Mouse (Mus musculus): ENCODE measurements around the gene Ust. TPM values are rescaled to one million over a fixed set of nuclear protein-coding genes. Genes with fewer than 3 reads are reported as not detected.
A peak's percentile ranks its signal among the peaks of the same experiment; 100 is the strongest.

Ust gene
- polyA plus RNA-seq, 1 experiment from 2014 or later, result 4.6 TPM

DNA sequence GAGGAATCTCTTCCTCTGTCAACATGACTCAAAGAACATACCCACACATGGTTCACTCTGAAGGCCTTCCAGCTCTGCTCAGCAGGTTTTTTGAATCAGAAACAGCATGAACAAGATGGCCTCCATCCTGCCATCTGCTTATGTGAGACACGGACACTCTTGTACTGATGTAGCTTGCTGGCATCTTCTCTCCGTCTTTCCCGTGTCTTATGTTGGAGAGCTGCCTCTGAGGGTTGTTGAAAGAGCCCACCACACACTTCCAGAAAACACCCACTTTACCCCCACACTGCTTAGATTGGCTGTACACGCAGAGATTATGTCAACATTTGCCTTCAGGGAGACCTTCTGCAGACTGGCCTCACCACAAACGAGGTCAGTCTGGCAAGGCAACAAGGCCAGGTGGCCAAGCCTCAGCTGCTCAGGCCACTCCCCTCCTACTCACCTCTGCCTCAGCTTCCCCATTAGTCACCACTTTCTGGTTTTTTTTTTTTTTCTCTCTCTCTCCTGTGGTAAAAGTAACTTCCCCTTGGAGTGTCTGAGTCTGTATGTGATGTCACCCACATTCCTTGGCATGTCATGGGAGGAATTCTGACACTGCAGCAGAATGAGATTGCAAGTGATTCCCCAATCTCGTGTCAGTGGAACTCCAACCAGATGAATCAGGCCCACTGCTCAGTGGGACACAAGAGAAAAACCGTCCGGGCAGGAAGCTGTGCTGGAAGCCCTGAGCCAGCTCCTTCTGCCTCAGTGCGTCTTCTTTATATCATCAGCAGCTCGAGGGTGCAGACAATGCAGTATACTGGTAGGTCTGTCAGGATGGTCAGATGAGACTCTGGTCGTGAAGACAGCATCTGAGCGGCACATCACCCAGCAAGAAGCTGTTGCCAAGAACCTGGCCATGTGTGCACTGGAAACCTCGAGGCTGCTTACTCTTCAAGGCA is 19.4 kb downstream of the Ust start:
- H3K9ac ChIP-seq, result no peak overlapping the region
- no peaks in the 10 kb centered on the region for H3K27me3 ChIP-seq (replicated peaks)
- H3K4me3 ChIP-seq (replicated peaks), result no peak overlapping the region
- no peaks in the 10 kb centered on the region for H3K9me3 ChIP-seq
- H3K36me3 ChIP-seq, result no peaks in the 10 kb centered on the region
- no peak overlapping the region for H3K4me2 ChIP-seq
- no peaks in the 10 kb centered on the region; the same call in 1 of the 2 replicates for H3K4me1 ChIP-seq
- ATAC-seq (ENCODE audit: insufficient read depth, low FRiP score, low read depth), result no peak
- 69% methylated on average over 13 of the region's 13 CpGs for WGBS
- H3K27ac ChIP-seq, result no peak overlapping the region

DNA sequence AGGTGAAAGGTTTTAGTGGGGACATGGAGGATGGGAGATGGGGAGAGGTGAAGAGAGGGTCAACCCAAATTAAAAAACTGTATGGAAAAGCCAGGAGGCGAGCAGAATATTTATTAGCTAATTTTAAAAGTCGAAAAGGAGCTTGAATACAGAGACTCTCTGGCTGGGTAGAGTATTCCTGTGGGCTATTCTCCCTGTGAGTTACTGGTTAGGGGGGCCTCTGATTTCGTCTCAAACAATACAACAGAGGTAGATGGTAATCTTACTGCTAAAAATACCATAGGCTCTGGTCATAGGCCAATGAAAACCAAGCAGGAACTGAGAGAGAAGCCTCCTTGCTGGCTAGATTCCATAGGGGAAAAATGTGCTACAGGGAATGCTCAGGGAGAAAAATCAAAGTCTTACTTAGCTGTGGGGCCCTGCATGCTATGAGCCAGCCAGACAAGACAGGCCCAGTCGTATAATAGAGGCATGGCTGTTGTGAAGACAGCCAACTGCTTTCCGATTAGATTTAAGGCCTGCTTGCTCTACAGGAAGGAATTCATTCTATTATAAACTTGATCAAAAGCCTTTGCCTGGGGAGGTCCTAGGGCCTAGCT is 23.0 kb downstream of the Ust start:
- H3K4me2 ChIP-seq, result no peak overlapping the region
- H3K4me3 ChIP-seq (replicated peaks), result no peak overlapping the region
- no peak overlapping the region for H3K9ac ChIP-seq
- ATAC-seq (ENCODE audit: insufficient read depth, low FRiP score, low read depth), result no peak
- no peaks in the 10 kb centered on the region; the same call in 1 of the 2 replicates for H3K4me1 ChIP-seq
- no peaks in the 10 kb centered on the region for H3K9me3 ChIP-seq
- WGBS, result 36% methylated on average over 5 of the region's 5 CpGs
- H3K27ac ChIP-seq, result no peak overlapping the region
- no peaks in the 10 kb centered on the region for H3K36me3 ChIP-seq
- H3K27me3 ChIP-seq (replicated peaks), result no peaks in the 10 kb centered on the region

DNA sequence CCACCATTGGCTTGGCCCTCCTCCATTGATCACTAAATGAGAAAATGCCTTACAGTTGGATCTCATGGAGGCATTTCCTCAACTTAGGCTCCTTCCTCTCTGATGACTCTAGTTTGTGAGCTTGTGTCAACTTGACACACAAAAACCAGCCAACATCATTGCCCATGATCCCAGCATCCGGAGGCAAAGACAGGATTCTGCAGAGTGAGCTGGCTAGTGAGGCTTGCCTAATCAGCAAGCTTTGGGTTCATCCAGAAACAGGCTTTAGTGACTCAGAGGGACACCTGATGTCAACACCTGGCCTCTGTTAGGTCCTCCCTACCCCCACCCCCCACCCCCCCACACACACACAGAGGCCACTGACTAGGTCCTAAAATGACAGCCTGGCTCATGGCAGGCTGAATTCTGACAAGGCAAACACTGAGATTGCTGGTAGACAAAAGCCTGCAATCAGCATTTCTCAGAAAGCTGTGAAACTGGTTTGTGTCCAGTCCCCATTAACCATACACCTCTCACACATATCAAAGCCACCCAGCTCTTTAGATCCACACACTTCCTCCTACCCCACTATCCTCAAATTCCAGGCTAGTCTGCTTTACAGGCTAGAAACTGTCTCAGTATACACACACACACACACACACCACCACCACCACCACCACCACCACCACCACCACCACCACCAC is 26.6 kb downstream of the Ust start:
- H3K27ac ChIP-seq, result peak overlapping the region; percentile 31; the same call in 1 of the 2 replicates
- peak; percentile 82 for ATAC-seq (ENCODE audit: insufficient read depth, low FRiP score, low read depth)
- no peaks in the 10 kb centered on the region for H3K27me3 ChIP-seq (replicated peaks)
- H3K9ac ChIP-seq, result no peak overlapping the region
- no peak overlapping the region for H3K4me2 ChIP-seq
- no peak overlapping the region for H3K4me3 ChIP-seq (replicated peaks)
- H3K36me3 ChIP-seq, result no peaks in the 10 kb centered on the region
- no peaks in the 10 kb centered on the region; the same call in 1 of the 2 replicates for H3K4me1 ChIP-seq
- WGBS, result 77% methylated on average over 1 of the region's 1 CpGs
- no peaks in the 10 kb centered on the region for H3K9me3 ChIP-seq

DNA sequence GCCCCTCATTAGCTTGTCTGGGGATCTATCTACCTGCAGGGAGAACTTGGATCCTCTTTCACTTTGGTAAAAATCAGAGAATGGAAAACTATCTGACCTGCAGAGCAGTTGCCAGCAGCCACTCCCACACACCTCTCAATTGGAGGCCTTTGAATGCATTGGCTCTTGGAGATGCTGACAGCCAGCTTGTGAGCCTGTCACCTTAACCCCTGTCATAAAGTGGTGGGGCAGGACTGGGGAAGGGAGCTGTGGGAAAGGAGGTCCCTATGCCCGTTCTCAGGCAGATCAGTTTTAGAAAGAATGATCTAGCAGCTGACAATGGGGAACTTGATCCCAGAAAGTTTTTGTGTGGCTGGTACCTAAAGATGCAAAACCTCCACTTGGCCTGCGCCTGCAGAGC is 31.2 kb downstream of the Ust start:
- no peaks in the 10 kb centered on the region for H3K9me3 ChIP-seq
- H3K36me3 ChIP-seq, result no peaks in the 10 kb centered on the region
- no peak overlapping the region for H3K4me2 ChIP-seq
- H3K9ac ChIP-seq, result no peak overlapping the region
- no peak for ATAC-seq (ENCODE audit: insufficient read depth, low FRiP score, low read depth)
- no peak overlapping the region for H3K27ac ChIP-seq
- no peak overlapping the region for H3K4me3 ChIP-seq (replicated peaks)
- 74% methylated on average over 2 of the region's 2 CpGs for WGBS
- H3K4me1 ChIP-seq, result no peaks in the 10 kb centered on the region
- H3K27me3 ChIP-seq (replicated peaks), result no peaks in the 10 kb centered on the region

DNA sequence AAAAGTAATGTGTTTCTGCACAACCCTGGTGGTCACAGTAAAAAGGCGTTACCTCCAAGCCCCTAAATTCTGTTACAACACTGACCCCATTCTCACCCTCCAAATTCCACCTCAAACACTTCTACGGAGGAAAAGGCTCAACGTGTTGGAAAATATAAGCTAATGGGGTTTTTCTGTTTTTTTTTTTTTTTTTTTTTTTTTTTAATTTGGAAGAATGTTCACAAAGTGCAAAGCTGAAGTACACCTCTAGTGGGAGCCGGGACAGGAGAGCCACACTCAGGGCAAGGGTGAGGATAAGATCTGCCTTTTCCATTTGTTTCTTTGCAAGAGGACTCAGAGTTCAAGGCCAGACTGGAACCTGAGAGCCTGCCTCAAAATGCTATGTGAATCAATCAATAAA is 34.1 kb downstream of the Ust start:
- H3K27ac ChIP-seq, result no peak overlapping the region
- no peaks in the 10 kb centered on the region for H3K36me3 ChIP-seq
- no peak overlapping the region for H3K4me3 ChIP-seq (replicated peaks)
- WGBS, result 78% methylated on average over 4 of the region's 4 CpGs
- no peaks in the 10 kb centered on the region for H3K27me3 ChIP-seq (replicated peaks)
- no peak overlapping the region for H3K9ac ChIP-seq
- no peaks in the 10 kb centered on the region for H3K9me3 ChIP-seq
- no peaks in the 10 kb centered on the region for H3K4me1 ChIP-seq
- no peak for ATAC-seq (ENCODE audit: insufficient read depth, low FRiP score, low read depth)
- no peak overlapping the region for H3K4me2 ChIP-seq

DNA sequence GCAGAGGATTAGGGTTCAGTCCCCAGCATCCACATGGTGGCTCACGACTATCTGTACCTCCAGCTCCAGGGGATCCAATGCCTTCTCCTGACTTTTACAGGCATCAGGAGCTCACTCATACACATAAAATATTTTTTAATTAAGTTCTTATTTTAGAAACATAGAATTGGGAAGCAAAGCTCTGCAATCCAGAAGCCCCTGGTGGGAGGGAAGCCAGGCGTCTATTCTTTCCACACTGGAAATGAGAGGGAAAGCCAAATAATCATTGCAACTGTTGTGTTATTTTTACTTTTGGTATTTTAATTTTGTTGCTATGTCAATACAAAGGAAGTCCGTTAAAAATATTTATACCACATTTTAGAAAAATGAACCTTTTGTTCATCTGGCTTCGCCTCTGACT is 35.8 kb downstream of the Ust start:
- Histone ChIP-seq H3K9ac (no peak overlapping the region), H3K4me2 (no peak overlapping the region), H3K36me3 (no peaks in the 10 kb centered on the region), H3K27me3 (replicated peaks) (no peaks in the 10 kb centered on the region), H3K4me1 (no peaks in the 10 kb centered on the region), H3K9me3 (no peaks in the 10 kb centered on the region), H3K4me3 (replicated peaks) (no peak overlapping the region), H3K27ac (no peak overlapping the region)
- ATAC-seq (ENCODE audit: insufficient read depth, low FRiP score, low read depth), result no peak
- WGBS, result 85% methylated on average over 4 of the region's 4 CpGs

DNA sequence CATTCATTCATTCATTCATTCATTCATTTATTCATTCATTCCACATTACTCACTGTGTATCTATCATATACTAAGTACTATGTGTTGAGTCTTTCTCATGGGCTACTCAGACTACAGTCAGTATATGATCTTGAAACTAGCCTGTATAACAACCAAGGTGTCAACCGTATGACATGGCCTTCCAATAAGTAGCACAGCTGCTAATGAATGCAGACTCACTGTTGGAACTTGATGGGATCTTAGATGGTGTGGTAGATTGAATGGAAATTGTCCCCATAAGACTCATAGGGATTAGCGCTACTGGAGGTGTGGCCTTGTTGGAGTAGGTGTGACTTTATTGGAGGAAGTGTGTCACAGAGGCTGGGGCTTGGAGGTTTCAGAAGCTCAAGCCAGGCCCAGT is 38.8 kb downstream of the Ust start:
- no peak overlapping the region for H3K4me2 ChIP-seq
- WGBS, result 95% methylated on average over 2 of the region's 2 CpGs
- ATAC-seq (ENCODE audit: insufficient read depth, low FRiP score, low read depth), result no peak
- H3K36me3 ChIP-seq, result no peaks in the 10 kb centered on the region
- no peaks in the 10 kb centered on the region for H3K27me3 ChIP-seq (replicated peaks)
- no peaks in the 10 kb centered on the region for H3K9me3 ChIP-seq
- no peak overlapping the region for H3K4me3 ChIP-seq (replicated peaks)
- H3K27ac ChIP-seq, result no peak overlapping the region
- no peaks in the 10 kb centered on the region for H3K4me1 ChIP-seq
- no peak overlapping the region for H3K9ac ChIP-seq

DNA sequence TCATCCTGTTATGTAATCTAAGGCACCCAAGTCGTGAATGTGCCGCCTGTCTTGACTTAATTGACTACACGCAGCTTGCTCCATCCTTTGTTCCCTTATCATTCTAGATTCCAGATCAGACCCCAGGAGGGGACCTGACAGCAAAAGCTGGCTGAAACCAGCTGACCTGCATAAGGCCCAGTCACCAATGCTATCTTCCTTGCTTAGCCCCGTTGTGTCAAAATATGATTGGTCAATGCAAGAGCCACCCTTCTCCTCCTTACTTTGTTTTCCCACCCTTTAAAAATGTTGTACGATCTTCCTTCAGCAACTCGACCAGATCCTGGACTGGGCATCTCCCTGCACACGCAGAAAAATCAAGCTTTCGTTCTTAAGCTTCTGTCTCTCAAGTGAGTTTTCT is 40.7 kb downstream of the Ust start:
- H3K36me3 ChIP-seq, result no peaks in the 10 kb centered on the region
- no peaks in the 10 kb centered on the region for H3K27me3 ChIP-seq (replicated peaks)
- H3K4me3 ChIP-seq (replicated peaks), result no peak overlapping the region
- no peak overlapping the region for H3K27ac ChIP-seq
- no peak overlapping the region for H3K9ac ChIP-seq
- H3K4me1 ChIP-seq, result no peaks in the 10 kb centered on the region
- no peaks in the 10 kb centered on the region for H3K9me3 ChIP-seq
- H3K4me2 ChIP-seq, result no peak overlapping the region
- WGBS, result 77% methylated on average over 8 of the region's 8 CpGs
- ATAC-seq (ENCODE audit: insufficient read depth, low FRiP score, low read depth), result no peak

DNA sequence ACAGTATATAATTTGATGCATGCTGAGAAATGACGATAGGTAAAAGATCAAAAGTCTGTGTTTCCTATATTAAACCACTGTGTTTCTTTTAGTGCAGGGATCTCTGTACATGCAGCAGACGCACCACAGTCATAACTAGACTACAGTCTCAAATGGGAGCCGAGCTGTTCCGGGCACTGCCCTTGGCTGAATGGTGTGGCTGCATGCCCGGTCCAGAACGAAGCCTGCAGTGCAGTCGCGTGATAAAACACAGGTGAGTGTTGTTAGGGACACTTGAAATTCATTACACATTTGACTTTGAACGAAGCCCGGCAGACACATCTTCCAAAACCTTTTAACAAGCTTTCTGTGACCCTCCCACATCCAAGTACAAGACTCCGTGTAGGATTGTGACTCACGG is 46.6 kb downstream of the Ust start:
- H3K4me3 ChIP-seq (replicated peaks), result no peak overlapping the region
- no peaks in the 10 kb centered on the region for H3K9me3 ChIP-seq
- WGBS, result 77% methylated on average over 12 of the region's 12 CpGs
- no peak for ATAC-seq (ENCODE audit: insufficient read depth, low FRiP score, low read depth)
- no peaks in the 10 kb centered on the region for H3K4me1 ChIP-seq
- no peak overlapping the region for H3K27ac ChIP-seq
- H3K4me2 ChIP-seq, result no peak overlapping the region
- no peak overlapping the region for H3K9ac ChIP-seq
- H3K36me3 ChIP-seq, result no peaks in the 10 kb centered on the region
- H3K27me3 ChIP-seq (replicated peaks), result no peaks in the 10 kb centered on the region

DNA sequence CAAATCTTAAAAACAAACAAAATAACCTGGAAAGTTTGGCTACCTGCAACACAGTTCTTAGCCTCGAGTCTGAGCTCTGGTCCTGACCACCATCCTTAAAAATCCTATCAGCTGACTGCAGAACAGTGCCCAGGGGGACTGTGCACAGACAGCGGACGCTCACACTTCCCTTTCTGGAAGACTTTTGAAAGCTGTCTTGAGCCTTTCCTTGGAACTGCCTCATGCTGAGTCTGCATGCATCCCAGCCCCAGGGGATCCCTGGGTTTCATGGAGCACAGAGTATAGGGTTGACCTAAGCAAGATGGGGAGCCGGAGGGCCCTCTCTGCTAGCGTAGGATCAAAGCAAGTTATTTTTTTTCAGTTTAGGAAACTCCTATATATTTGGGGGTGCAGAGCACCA is 47.6 kb downstream of the Ust start:
- Histone ChIP-seq H3K9ac (no peak overlapping the region), H3K27ac (no peak overlapping the region), H3K36me3 (no peaks in the 10 kb centered on the region), H3K9me3 (no peaks in the 10 kb centered on the region), H3K4me2 (no peak overlapping the region), H3K4me3 (replicated peaks) (no peak overlapping the region), H3K4me1 (no peaks in the 10 kb centered on the region), H3K27me3 (replicated peaks) (no peaks in the 10 kb centered on the region)
- ATAC-seq (ENCODE audit: insufficient read depth, low FRiP score, low read depth), result no peak
- 76% methylated on average over 5 of the region's 5 CpGs for WGBS

DNA sequence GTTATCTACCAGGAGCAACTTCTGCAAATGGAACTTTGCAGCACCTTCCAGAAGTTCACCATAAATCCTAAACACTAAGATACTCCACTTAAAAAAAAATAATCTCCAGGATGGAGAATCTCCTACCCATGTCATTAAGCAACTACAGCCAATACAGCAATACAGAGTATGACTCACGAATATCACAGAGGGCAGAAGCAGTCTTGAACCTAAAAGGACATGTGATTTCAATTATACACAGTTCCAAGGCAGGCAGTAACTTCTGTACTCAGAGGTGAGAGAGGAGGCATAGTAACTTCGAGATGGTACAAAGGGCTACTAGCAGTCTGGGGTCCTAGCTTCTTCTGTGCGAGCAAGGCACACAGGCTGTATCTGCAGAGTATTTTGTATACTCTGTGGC is 49.1 kb downstream of the Ust start:
- Histone ChIP-seq H3K9ac (no peak overlapping the region), H3K27me3 (replicated peaks) (no peaks in the 10 kb centered on the region), H3K4me1 (no peaks in the 10 kb centered on the region), H3K4me3 (replicated peaks) (no peak overlapping the region), H3K4me2 (no peak overlapping the region), H3K9me3 (no peaks in the 10 kb centered on the region), H3K36me3 (no peaks in the 10 kb centered on the region), H3K27ac (no peak overlapping the region)
- no peak for ATAC-seq (ENCODE audit: insufficient read depth, low FRiP score, low read depth)
- WGBS, result 71% methylated on average over 3 of the region's 3 CpGs

All from stomach, embryonic 15.5 days (tissue).